Mouse (Mus musculus): ENCODE data around the gene Mitf.

DNA sequence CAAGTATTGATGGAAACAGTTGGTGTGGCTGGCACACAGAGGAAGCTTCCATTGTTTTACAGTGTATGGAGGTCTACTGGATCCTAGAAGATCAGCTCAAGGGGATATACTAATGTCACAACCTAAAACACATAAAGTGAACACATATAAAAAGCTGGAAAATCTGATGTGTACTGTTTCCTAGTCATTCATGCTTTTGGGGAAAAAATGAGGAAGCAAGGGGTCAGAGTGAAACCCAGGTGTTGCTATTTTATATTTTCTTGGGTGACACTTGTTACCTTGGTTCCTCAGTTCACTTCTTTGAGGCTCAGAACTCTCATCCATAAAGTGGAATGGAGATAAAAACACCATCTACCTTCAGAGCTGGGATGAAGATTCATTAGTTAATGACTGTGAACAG, 32.7 kb downstream of the Mitf start:
- TF ChIP-seq CTCF (IDR thresholded peaks at IDR 0.05; ENCODE audit: insufficient read depth, low read length) (no peak), POLR2A (IDR thresholded peaks at IDR 0.05; ENCODE audit: borderline replicate concordance, extremely low read depth, low read depth, low read length) (no peak)
